Mouse (Mus musculus): Measurements from ENCODE around the gene Tdp1. TPM values are rescaled to one million over a fixed set of nuclear protein-coding genes. Genes with fewer than 3 reads are reported as not detected.
A peak's percentile ranks its signal among the peaks of the same experiment; 100 is the strongest.

Gene Tdp1
- polyA plus RNA-seq, 1 experiment from 2014 or later, result 75.1 TPM

GRCm38 (mm10) chr12:99911466-99911865 lies 27.1 kb downstream of the Tdp1 start:
- DNase-seq (ENCODE audit: low spot score), result no peak
- Histone ChIP-seq H3K4me3 (ENCODE audit: low read depth, low read length) (no peak overlapping the region), H3K9ac (ENCODE audit: low read depth, low read length) (no peak overlapping the region), H3K27me3 (ENCODE audit: control insufficient read depth, insufficient read depth, low read length) (no peaks in the 10 kb centered on the region), H3K36me3 (ENCODE audit: control insufficient read depth, insufficient read depth, low read length) (peaks cover 4% of the 10 kb centered on the region; the same call in 1 of the 2 replicates), H3K4me1 (replicated peaks; ENCODE audit: control insufficient read depth, insufficient read depth, low read length) (no peaks in the 10 kb centered on the region), H3K9me3 (ENCODE audit: control insufficient read depth, low read length) (no peaks in the 10 kb centered on the region), H3K27ac (ENCODE audit: low read depth, low read length) (no peak overlapping the region), H3K4me2 (replicated peaks; ENCODE audit: low read depth, low read length) (no peak overlapping the region)
- no peak for ATAC-seq (ENCODE audit: low FRiP score)
- 89% methylated on average over 12 of the region's 12 CpGs for WGBS

GRCm38 (mm10) chr12:99917800-99918427 lies 33.6 kb downstream of the Tdp1 start:
- Histone ChIP-seq H3K4me2 (replicated peaks; ENCODE audit: low read depth, low read length) (no peak overlapping the region), H3K27me3 (ENCODE audit: control insufficient read depth, insufficient read depth, low read length) (no peaks in the 10 kb centered on the region), H3K9ac (ENCODE audit: low read depth, low read length) (no peak overlapping the region), H3K27ac (ENCODE audit: low read depth, low read length) (no peak overlapping the region), H3K9me3 (ENCODE audit: control insufficient read depth, low read length) (no peaks in the 10 kb centered on the region), H3K4me1 (replicated peaks; ENCODE audit: control insufficient read depth, insufficient read depth, low read length) (no peaks in the 10 kb centered on the region), H3K36me3 (ENCODE audit: control insufficient read depth, insufficient read depth, low read length) (peaks cover 4% of the 10 kb centered on the region; the same call in 1 of the 2 replicates), H3K4me3 (ENCODE audit: low read depth, low read length) (no peak overlapping the region)
- WGBS, result 89% methylated on average over 15 of the region's 15 CpGs
- ATAC-seq (ENCODE audit: low FRiP score), result no peak
- DNase-seq (ENCODE audit: low spot score), result no peak

- DNase-seq (ENCODE audit: low spot score), result no peak
- Histone ChIP-seq H3K36me3 (ENCODE audit: control insufficient read depth, insufficient read depth, low read length) (peaks cover 3% of the 10 kb centered on the region; the same call in 1 of the 2 replicates), H3K9ac (ENCODE audit: low read depth, low read length) (no peak overlapping the region), H3K4me3 (ENCODE audit: low read depth, low read length) (no peak overlapping the region), H3K4me1 (replicated peaks; ENCODE audit: control insufficient read depth, insufficient read depth, low read length) (peaks cover 3% of the 10 kb centered on the region; the same call in 1 of the 2 replicates), H3K27me3 (ENCODE audit: control insufficient read depth, insufficient read depth, low read length) (no peaks in the 10 kb centered on the region), H3K9me3 (ENCODE audit: control insufficient read depth, low read length) (no peaks in the 10 kb centered on the region), H3K4me2 (replicated peaks; ENCODE audit: low read depth, low read length) (no peak overlapping the region), H3K27ac (ENCODE audit: low read depth, low read length) (no peak overlapping the region)
- no peak for ATAC-seq (ENCODE audit: low FRiP score)
- WGBS, result 96% methylated on average over 3 of the region's 3 CpGs
Observed at GRCm38 (mm10) chr12:99919636-99920035, 35.3 kb downstream of the Tdp1 start.

GRCm38 (mm10) chr12:99921045-99921444 lies 36.7 kb downstream of the Tdp1 start:
- Histone ChIP-seq H3K9ac (ENCODE audit: low read depth, low read length) (no peak overlapping the region), H3K9me3 (ENCODE audit: control insufficient read depth, low read length) (no peaks in the 10 kb centered on the region), H3K4me3 (ENCODE audit: low read depth, low read length) (no peak overlapping the region), H3K36me3 (ENCODE audit: control insufficient read depth, insufficient read depth, low read length) (no peaks in the 10 kb centered on the region), H3K4me2 (replicated peaks; ENCODE audit: low read depth, low read length) (no peak overlapping the region), H3K27me3 (ENCODE audit: control insufficient read depth, insufficient read depth, low read length) (no peaks in the 10 kb centered on the region), H3K4me1 (replicated peaks; ENCODE audit: control insufficient read depth, insufficient read depth, low read length) (peaks cover 3% of the 10 kb centered on the region; the same call in 1 of the 2 replicates), H3K27ac (ENCODE audit: low read depth, low read length) (no peak overlapping the region)
- DNase-seq (ENCODE audit: low spot score), result peak; percentile 27
- WGBS, result 86% methylated on average over 3 of the region's 3 CpGs
- ATAC-seq (ENCODE audit: low FRiP score), result no peak

GRCm38 (mm10) chr12:99923131-99923606 lies 38.9 kb downstream of the Tdp1 start:
- no peaks in the 10 kb centered on the region for H3K9me3 ChIP-seq (ENCODE audit: control insufficient read depth, low read length)
- peak overlapping the region; percentile 10; the same call in 1 of the 2 replicates for H3K27ac ChIP-seq (ENCODE audit: low read depth, low read length)
- ATAC-seq (ENCODE audit: low FRiP score) (peak; percentile 73), DNase-seq (ENCODE audit: low spot score) (peak; percentile 61)
- H3K4me1 ChIP-seq (replicated peaks; ENCODE audit: control insufficient read depth, insufficient read depth, low read length), result peaks cover 3% of the 10 kb centered on the region; the same call in 1 of the 2 replicates
- H3K4me2 ChIP-seq (replicated peaks; ENCODE audit: low read depth, low read length), result no peak overlapping the region
- no peaks in the 10 kb centered on the region for H3K36me3 ChIP-seq (ENCODE audit: control insufficient read depth, insufficient read depth, low read length)
- no peak overlapping the region for H3K9ac ChIP-seq (ENCODE audit: low read depth, low read length)
- no peaks in the 10 kb centered on the region for H3K27me3 ChIP-seq (ENCODE audit: control insufficient read depth, insufficient read depth, low read length)
- H3K4me3 ChIP-seq (ENCODE audit: low read depth, low read length), result no peak overlapping the region
- WGBS, result 23% methylated on average over 5 of the region's 5 CpGs

- WGBS, result 44% methylated on average over 5 of the region's 5 CpGs
- DNase-seq (ENCODE audit: low spot score) (peak; percentile 36), ATAC-seq (ENCODE audit: low FRiP score) (peak; percentile 50; the same call in 1 of the 2 replicates)
- Histone ChIP-seq H3K4me3 (ENCODE audit: low read depth, low read length) (no peak overlapping the region), H3K9me3 (ENCODE audit: control insufficient read depth, low read length) (no peaks in the 10 kb centered on the region), H3K9ac (ENCODE audit: low read depth, low read length) (no peak overlapping the region), H3K4me1 (replicated peaks; ENCODE audit: control insufficient read depth, insufficient read depth, low read length) (peaks cover 3% of the 10 kb centered on the region; the same call in 1 of the 2 replicates), H3K4me2 (replicated peaks; ENCODE audit: low read depth, low read length) (no peak overlapping the region), H3K27ac (ENCODE audit: low read depth, low read length) (no peak overlapping the region), H3K27me3 (ENCODE audit: control insufficient read depth, insufficient read depth, low read length) (no peaks in the 10 kb centered on the region), H3K36me3 (ENCODE audit: control insufficient read depth, insufficient read depth, low read length) (no peaks in the 10 kb centered on the region)
Observed at GRCm38 (mm10) chr12:99923703-99924102, 39.4 kb downstream of the Tdp1 start.

GRCm38 (mm10) chr12:99928311-99928710 lies 44.0 kb downstream of the Tdp1 start:
- ATAC-seq (ENCODE audit: low FRiP score) (no peak), DNase-seq (ENCODE audit: low spot score) (no peak)
- Histone ChIP-seq H3K36me3 (ENCODE audit: control insufficient read depth, insufficient read depth, low read length) (no peaks in the 10 kb centered on the region), H3K4me1 (replicated peaks; ENCODE audit: control insufficient read depth, insufficient read depth, low read length) (peaks cover 3% of the 10 kb centered on the region; the same call in 1 of the 2 replicates), H3K4me3 (ENCODE audit: low read depth, low read length) (no peak overlapping the region), H3K4me2 (replicated peaks; ENCODE audit: low read depth, low read length) (no peak overlapping the region), H3K9ac (ENCODE audit: low read depth, low read length) (no peak overlapping the region), H3K27me3 (ENCODE audit: control insufficient read depth, insufficient read depth, low read length) (no peaks in the 10 kb centered on the region), H3K27ac (ENCODE audit: low read depth, low read length) (no peak overlapping the region), H3K9me3 (ENCODE audit: control insufficient read depth, low read length) (no peaks in the 10 kb centered on the region)
- 84% methylated on average over 7 of the region's 7 CpGs for WGBS

GRCm38 (mm10) chr12:99929160-99929559 lies 44.8 kb downstream of the Tdp1 start:
- ATAC-seq (ENCODE audit: low FRiP score) (no peak), DNase-seq (ENCODE audit: low spot score) (no peak)
- no peak overlapping the region for H3K4me2 ChIP-seq (replicated peaks; ENCODE audit: low read depth, low read length)
- no peak overlapping the region for H3K9ac ChIP-seq (ENCODE audit: low read depth, low read length)
- 90% methylated on average over 1 of the region's 1 CpGs for WGBS
- H3K27ac ChIP-seq (ENCODE audit: low read depth, low read length), result no peak overlapping the region
- 0 out of 2 replicates have a peak, but pooled peaks cover under 1% of the 10 kb centered on the region for H3K4me1 ChIP-seq (replicated peaks; ENCODE audit: control insufficient read depth, insufficient read depth, low read length)
- no peaks in the 10 kb centered on the region for H3K36me3 ChIP-seq (ENCODE audit: control insufficient read depth, insufficient read depth, low read length)
- no peaks in the 10 kb centered on the region for H3K27me3 ChIP-seq (ENCODE audit: control insufficient read depth, insufficient read depth, low read length)
- no peaks in the 10 kb centered on the region for H3K9me3 ChIP-seq (ENCODE audit: control insufficient read depth, low read length)
- no peak overlapping the region for H3K4me3 ChIP-seq (ENCODE audit: low read depth, low read length)

GRCm38 (mm10) chr12:99932245-99932644 lies 47.9 kb downstream of the Tdp1 start:
- Histone ChIP-seq H3K9ac (ENCODE audit: low read depth, low read length) (no peak overlapping the region), H3K27ac (ENCODE audit: low read depth, low read length) (no peak overlapping the region), H3K36me3 (ENCODE audit: control insufficient read depth, insufficient read depth, low read length) (no peaks in the 10 kb centered on the region), H3K9me3 (ENCODE audit: control insufficient read depth, low read length) (no peaks in the 10 kb centered on the region), H3K4me1 (replicated peaks; ENCODE audit: control insufficient read depth, insufficient read depth, low read length) (no peaks in the 10 kb centered on the region), H3K4me3 (ENCODE audit: low read depth, low read length) (no peak overlapping the region), H3K27me3 (ENCODE audit: control insufficient read depth, insufficient read depth, low read length) (no peaks in the 10 kb centered on the region), H3K4me2 (replicated peaks; ENCODE audit: low read depth, low read length) (no peak overlapping the region)
- DNase-seq (ENCODE audit: low spot score) (no peak), ATAC-seq (ENCODE audit: low FRiP score) (no peak)
- WGBS, result 91% methylated on average over 4 of the region's 4 CpGs

Measured in hindbrain, embryonic 11.5 days (tissue).